In the genomic region with DNA sequence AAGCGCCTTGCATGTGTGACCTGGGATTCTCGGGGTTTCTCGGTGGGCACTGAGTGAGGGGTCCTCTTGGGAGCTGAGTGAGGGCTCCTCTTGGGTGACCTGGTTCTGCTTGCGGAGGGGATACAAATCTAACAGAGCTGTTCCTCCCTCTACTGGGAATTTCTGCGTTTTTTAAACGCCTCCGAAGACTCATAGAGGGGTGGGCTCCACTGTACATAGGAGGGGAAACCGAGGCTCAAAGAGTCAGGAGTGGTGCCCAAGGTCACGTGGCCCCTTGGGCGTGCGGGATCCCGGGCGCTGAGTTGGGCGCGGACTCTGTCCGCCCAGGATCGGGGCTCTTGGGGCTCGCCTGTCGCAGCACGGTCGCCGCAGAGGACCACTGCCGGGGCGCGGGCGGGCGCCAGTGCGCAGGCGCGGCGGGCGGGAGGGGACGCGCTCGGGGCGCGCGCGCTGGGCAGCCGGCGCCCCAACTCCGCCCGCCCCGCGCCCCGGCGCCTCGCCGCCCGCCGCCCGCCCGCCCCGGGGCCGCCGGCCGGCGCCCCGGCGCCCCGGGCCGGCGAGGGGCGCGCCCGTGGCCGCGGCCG, we compare ENCODE assay signal across 8 mouse cellular contexts. TPM values are rescaled to one million over a fixed set of nuclear protein-coding genes. Genes with fewer than 3 reads are reported as not detected.
DNase-seq lines count a peak whose midpoint lies in the region; ATAC-seq and TF ChIP-seq lines count a peak whose summit lies in the region.

TSS of gene Adcy1 (plus strand) at position 489 of the 584 bp plus-strand sequence.

- TF ChIP-seq POLR2A in heart, adult 2 months (IDR thresholded peaks at IDR 0.05; ENCODE audit: insufficient read depth, low read depth, low read length), result no peak

- ATAC-seq in embryonic facial prominence, embryonic 12.5 days (ENCODE audit: insufficient number of reproducible peaks, insufficient read depth, low FRiP score, low TSS enrichment), result no peak
- no peak for ATAC-seq in intestine, postnatal 0 days
- ATAC-seq in liver, embryonic 13.5 days (ENCODE audit: low read depth), result no peak
- ATAC-seq in stomach, embryonic 15.5 days (ENCODE audit: insufficient read depth, low FRiP score, low read depth), result 0 out of 2 replicates have a peak, but pooled peaks have one; percentile 20

- WGBS in heart, adult 2 months, result 27% methylated on average over 57 of the region's 69 CpGs
- 2% methylated on average over 27 of the region's 69 CpGs for WGBS in embryonic facial prominence, embryonic 12.5 days
- under 1% methylated on average over 28 of the region's 69 CpGs for WGBS in intestine, postnatal 0 days
- 2% methylated on average over 25 of the region's 69 CpGs for WGBS in liver, embryonic 13.5 days (ENCODE audit: insufficient replicate concordance)
- under 1% methylated on average over 32 of the region's 69 CpGs for WGBS in stomach, embryonic 15.5 days

- DNase-seq in heart, adult 2 months, result no peak
- no peak for DNase-seq in heart, postnatal 36 days
- DNase-seq in Muller cell, postnatal 12 days (ENCODE audit: inconsistent ontology term), result peak; percentile 43
- no peak for DNase-seq in liver, embryonic 13.5 days
- DNase-seq in spleen, postnatal 4 days (ENCODE audit: low spot score in 2 of 2), result no peak

- H3K27me3 ChIP-seq in heart, adult 2 months (ENCODE audit: control insufficient read depth, insufficient read depth, low read length), result 0 out of 2 replicates have a peak, but pooled peaks cover 2% of the 10 kb centered on the region
- H3K27me3 ChIP-seq in embryonic facial prominence, embryonic 12.5 days, result peaks cover 74% of the 10 kb centered on the region
- H3K27me3 ChIP-seq in intestine, postnatal 0 days (replicated peaks; ENCODE audit: control insufficient read depth, insufficient read depth, low read length), result peaks cover 35% of the 10 kb centered on the region
- H3K27me3 ChIP-seq in liver, embryonic 13.5 days, result peaks cover 70% of the 10 kb centered on the region
- peaks cover 69% of the 10 kb centered on the region for H3K27me3 ChIP-seq in stomach, embryonic 15.5 days (replicated peaks)

- H3K4me1 ChIP-seq in heart, adult 2 months (ENCODE audit: control insufficient read depth, insufficient read depth, low read length), result no peaks in the 10 kb centered on the region
- H3K4me1 ChIP-seq in embryonic facial prominence, embryonic 12.5 days, result peaks cover 25% of the 10 kb centered on the region
- 0 out of 2 replicates have a peak, but pooled peaks cover 3% of the 10 kb centered on the region for H3K4me1 ChIP-seq in intestine, postnatal 0 days (replicated peaks; ENCODE audit: control insufficient read depth, insufficient read depth, low read length)
- H3K4me1 ChIP-seq in liver, embryonic 13.5 days (replicated peaks), result no peaks in the 10 kb centered on the region; the same call in 1 of the 2 replicates
- peaks cover 9% of the 10 kb centered on the region; the same call in 1 of the 2 replicates for H3K4me1 ChIP-seq in stomach, embryonic 15.5 days

- H3K79me2 ChIP-seq in heart, adult 2 months (replicated peaks; ENCODE audit: control insufficient read depth, insufficient read depth, low read length), result no peaks in the 10 kb centered on the region

- no peak within 1 kb of the TSS for H3K27ac ChIP-seq in heart, adult 2 months
- H3K27ac ChIP-seq in embryonic facial prominence, embryonic 12.5 days, result no peak within 1 kb of the TSS
- H3K27ac ChIP-seq in intestine, postnatal 0 days (ENCODE audit: low read depth, low read length), result no peak within 1 kb of the TSS
- no peak within 1 kb of the TSS for H3K27ac ChIP-seq in liver, embryonic 13.5 days
- H3K27ac ChIP-seq in stomach, embryonic 15.5 days, result no peak within 1 kb of the TSS

- TF ChIP-seq EP300 in heart, adult 2 months (IDR thresholded peaks at IDR 0.05; ENCODE audit: insufficient read depth, low read depth, low read length), result no peak

- H3K9ac ChIP-seq in heart, adult 2 months (ENCODE audit: low read depth, low read length), result 0 out of 2 replicates have a peak within 1 kb of the TSS, but pooled peaks have one; percentile 31
- peak within 1 kb of the TSS; percentile 61 for H3K9ac ChIP-seq in embryonic facial prominence, embryonic 12.5 days
- no peak within 1 kb of the TSS for H3K9ac ChIP-seq in intestine, postnatal 0 days (ENCODE audit: low read depth, low read length)
- no peak within 1 kb of the TSS for H3K9ac ChIP-seq in liver, embryonic 13.5 days
- H3K9ac ChIP-seq in stomach, embryonic 15.5 days, result peak within 1 kb of the TSS; percentile 32; the same call in 1 of the 2 replicates

- no peak for TF ChIP-seq CTCF in heart, adult 2 months (IDR thresholded peaks at IDR 0.05)
- no peak for TF ChIP-seq CTCF in intestine, postnatal 0 days (IDR thresholded peaks at IDR 0.05; ENCODE audit: low read depth)

- no peaks in the 10 kb centered on the region for H3K9me3 ChIP-seq in embryonic facial prominence, embryonic 12.5 days
- H3K9me3 ChIP-seq in intestine, postnatal 0 days (ENCODE audit: control insufficient read depth), result no peaks in the 10 kb centered on the region
- H3K9me3 ChIP-seq in liver, embryonic 13.5 days (replicated peaks), result no peaks in the 10 kb centered on the region
- H3K9me3 ChIP-seq in stomach, embryonic 15.5 days, result no peaks in the 10 kb centered on the region

- H3K4me2 ChIP-seq in embryonic facial prominence, embryonic 12.5 days (replicated peaks), result peak within 1 kb of the TSS; percentile 95
- H3K4me2 ChIP-seq in intestine, postnatal 0 days (replicated peaks; ENCODE audit: low read depth), result peak within 1 kb of the TSS; percentile 89
- peak within 1 kb of the TSS; percentile 62 for H3K4me2 ChIP-seq in liver, embryonic 13.5 days
- peak within 1 kb of the TSS; percentile 96 for H3K4me2 ChIP-seq in stomach, embryonic 15.5 days

- H3K36me3 ChIP-seq in heart, adult 2 months (ENCODE audit: control insufficient read depth, insufficient read depth, low read length), result no peaks in the 10 kb centered on the region
- no peaks in the 10 kb centered on the region for H3K36me3 ChIP-seq in embryonic facial prominence, embryonic 12.5 days
- H3K36me3 ChIP-seq in intestine, postnatal 0 days (ENCODE audit: control insufficient read depth, insufficient read depth), result no peaks in the 10 kb centered on the region
- no peaks in the 10 kb centered on the region for H3K36me3 ChIP-seq in liver, embryonic 13.5 days
- no peaks in the 10 kb centered on the region for H3K36me3 ChIP-seq in stomach, embryonic 15.5 days

- intact Hi-C loops in heart, adult 2 months (cut with DNase I), result no loop called here
- intact Hi-C loops in heart, postnatal 36 days (cut with DNase I), result no loop called here

- H3K4me3 ChIP-seq in heart, adult 2 months, result peak within 1 kb of the TSS; percentile 36
- peak within 1 kb of the TSS; percentile 58 for H3K4me3 ChIP-seq in embryonic facial prominence, embryonic 12.5 days
- peak within 1 kb of the TSS; percentile 46 for H3K4me3 ChIP-seq in intestine, postnatal 0 days (ENCODE audit: low read depth, low read length)
- peak within 1 kb of the TSS; percentile 51 for H3K4me3 ChIP-seq in liver, embryonic 13.5 days (replicated peaks)
- H3K4me3 ChIP-seq in stomach, embryonic 15.5 days (replicated peaks), result peak within 1 kb of the TSS; percentile 58

RNA-seq across cellular contexts. Expression of gene Adcy1, which starts in this region (rescaled TPM):
- 1 to 10 TPM; 1.2 to 1.6 TPM for total RNA-seq in heart, adult 2 months (2021)
- polyA plus RNA-seq in heart, adult 2 months (2012; rRNA removed), result 2.3 and 3.7 TPM in 2 replicates
- total RNA-seq in heart, postnatal 36 days (2021), result 1 to 10 TPM; 1.6 to 2.0 TPM
- 1.5 TPM in 2 replicates for polyA plus RNA-seq in embryonic facial prominence, embryonic 12.5 days (2016; fragmentation: Nextera tagmentation; extraction: Ambion mirVana)
- polyA plus RNA-seq in intestine, postnatal 0 days (2015; fragmentation: Nextera tagmentation; extraction: Ambion mirVana), result 0.40 and 0.52 TPM in 2 replicates
- polyA plus RNA-seq in liver, embryonic 13.5 days (2015; fragmentation: Nextera tagmentation; extraction: Ambion mirVana), result 0.21 and 0.24 TPM in 2 replicates
- polyA plus RNA-seq in stomach, embryonic 15.5 days (2015; fragmentation: Nextera tagmentation; extraction: Ambion mirVana), result 1.8 TPM in 2 replicates

Comparison
In these comparisons a context has a peak if more than half of its experiments do, and no peak if none do; other contexts are left out.
1. H3K9ac ChIP-seq: peak in heart, adult 2 months (single experiment), embryonic facial prominence, embryonic 12.5 days (single experiment) and stomach, embryonic 15.5 days (single experiment); none in intestine, postnatal 0 days (single experiment) and liver, embryonic 13.5 days (single experiment).
2. Peak in every context shown above with its lines, with median percentiles within 50 percentile points of each other: H3K4me3 ChIP-seq and H3K4me2 ChIP-seq.